In the genomic region with DNA sequence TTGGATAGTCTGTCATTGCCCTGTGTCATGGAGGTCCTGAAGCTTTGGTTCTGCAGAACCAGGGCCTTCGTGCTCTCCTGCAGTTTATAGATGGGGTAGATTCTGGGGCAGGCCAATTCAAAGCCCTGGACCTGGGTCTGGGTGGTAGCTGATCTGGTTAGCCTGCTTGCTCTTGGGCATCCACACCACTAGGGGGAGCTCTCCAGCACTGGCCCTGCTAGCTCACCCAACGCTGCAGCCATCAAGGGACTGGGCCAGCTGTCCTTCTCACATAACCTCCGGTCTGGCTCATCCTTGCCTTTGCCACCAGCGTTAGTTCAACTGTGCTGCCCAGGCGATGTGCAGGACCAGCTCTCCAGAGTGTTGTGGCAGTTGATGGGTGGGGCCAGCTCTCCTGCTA, we compare ENCODE assay signal across 13 mouse cellular contexts. TPM values are rescaled to one million over a fixed set of nuclear protein-coding genes. Genes with fewer than 3 reads are reported as not detected.
DNase-seq lines count a peak whose midpoint lies in the region; ATAC-seq and TF ChIP-seq lines count a peak whose summit lies in the region.
"Had no signal": no experiment of that assay in that cellular context is flagged by ENCODE, and none has a peak within 500 bp of the region (broad histone marks: within the 10 kb centered on the region; RNA-seq: fewer than 3 reads in every experiment).

No protein-coding gene starts in this region.

- no peak overlapping the region for H3K4me3 ChIP-seq in lung, embryonic 14.5 days (ENCODE audit: low read depth, low read length)
- no peak overlapping the region for H3K4me3 ChIP-seq in ES-Bruce4 (ENCODE audit: low read depth, low read length)
- no peak overlapping the region for H3K4me3 ChIP-seq in liver, adult 2 months (ENCODE audit: insufficient read depth, low read depth, low read length)
- no peak overlapping the region for H3K4me3 ChIP-seq in forebrain, embryonic 13.5 days
- H3K4me3 ChIP-seq: forebrain, embryonic 10.5 days; hindbrain, embryonic 10.5 days; kidney, embryonic 15.5 days; midbrain, embryonic 15.5 days had no signal

- 83% methylated on average over 5 of the region's 5 CpGs for WGBS in lung, embryonic 14.5 days
- 97% methylated on average over 5 of the region's 5 CpGs for WGBS in liver, adult 2 months
- 84% methylated on average over 5 of the region's 5 CpGs for WGBS in forebrain, embryonic 13.5 days

- TF ChIP-seq POLR2A in ES-Bruce4 (IDR thresholded peaks at IDR 0.05; ENCODE audit: insufficient read depth, low read length): no peak
- no peak for TF ChIP-seq POLR2A in liver, adult 2 months (IDR thresholded peaks at IDR 0.05; ENCODE audit: extremely low read depth, insufficient read depth, low read length)

- no peaks in the 10 kb centered on the region for H3K27me3 ChIP-seq in lung, embryonic 14.5 days (ENCODE audit: insufficient read depth, low read length)
- H3K27me3 ChIP-seq in ES-Bruce4 (ENCODE audit: control insufficient read depth, insufficient read depth, low read length, poor library complexity, severe bottlenecking): no peaks in the 10 kb centered on the region
- H3K27me3 ChIP-seq in liver, adult 2 months (ENCODE audit: control insufficient read depth, insufficient read depth, low read length): no peaks in the 10 kb centered on the region
- no peaks in the 10 kb centered on the region for H3K27me3 ChIP-seq in forebrain, embryonic 13.5 days
- H3K27me3 ChIP-seq: kidney, embryonic 15.5 days had no signal

- peak; percentile 10 for DNase-seq in gastrocnemius, postnatal 14 days
- no peak for DNase-seq in gastrocnemius, adult 18-20 months (ENCODE audit: low spot score)
- no peak for DNase-seq in lung, embryonic 14.5 days
- DNase-seq in lung, postnatal 10 days: no peak
- no peak for DNase-seq in liver, adult 2 months (ENCODE audit: extremely low read depth, low read depth, low spot score)
- no peak for DNase-seq in gastrocnemius, adult 8-10 months (ENCODE audit: low spot score in 2 of 2)

- no peak overlapping the region for H3K4me2 ChIP-seq in lung, embryonic 14.5 days
- no peak overlapping the region for H3K4me2 ChIP-seq in forebrain, embryonic 13.5 days
- H3K4me2 ChIP-seq: kidney, embryonic 15.5 days; midbrain, embryonic 15.5 days had no signal

- intact Hi-C loops in gastrocnemius, postnatal 14 days (cut with DNase I; ENCODE audit: low total_unique reads): no loop called here

- H3K79me2 ChIP-seq in liver, adult 2 months (ENCODE audit: control insufficient read depth, insufficient read depth, low read length): no peaks in the 10 kb centered on the region

- no peaks in the 10 kb centered on the region for H3K4me1 ChIP-seq in lung, embryonic 14.5 days (ENCODE audit: insufficient read depth)
- peaks cover 2% of the 10 kb centered on the region for H3K4me1 ChIP-seq in ES-Bruce4 (ENCODE audit: control insufficient read depth, insufficient read depth, low read length)
- H3K4me1 ChIP-seq in liver, adult 2 months (ENCODE audit: control insufficient read depth, insufficient read depth, low read length): peaks cover 5% of the 10 kb centered on the region; the same call in 1 of the 2 replicates
- peaks cover 8% of the 10 kb centered on the region for H3K4me1 ChIP-seq in forebrain, embryonic 13.5 days
- H3K4me1 ChIP-seq: midbrain, embryonic 15.5 days had no signal

- no peak for ATAC-seq in lung, embryonic 14.5 days (ENCODE audit: insufficient read depth)
- ATAC-seq in forebrain, embryonic 13.5 days: no peak
- ATAC-seq: activated CD4-positive, CD25-positive, alpha-beta regulatory T cell, adult 4 months; midbrain, embryonic 15.5 days had no signal

- peak; percentile 53 for TF ChIP-seq CTCF in lung, embryonic 14.5 days (IDR thresholded peaks at IDR 0.05; ENCODE audit: low read depth)
- TF ChIP-seq CTCF in ES-Bruce4 (IDR thresholded peaks at IDR 0.05; ENCODE audit: low read depth, low read length): peak; percentile 64
- TF ChIP-seq CTCF in liver, adult 2 months (IDR thresholded peaks at IDR 0.05; ENCODE audit: low read depth, low read length): peak; percentile 80

- TF ChIP-seq EP300 in ES-Bruce4 (IDR thresholded peaks at IDR 0.05; ENCODE audit: insufficient read depth, low read depth, low read length): no peak

- no peaks in the 10 kb centered on the region for H3K9me3 ChIP-seq in lung, embryonic 14.5 days (ENCODE audit: low read depth, low read length)
- no peaks in the 10 kb centered on the region; the same call in 1 of the 2 replicates for H3K9me3 ChIP-seq in ES-Bruce4 (replicated peaks; ENCODE audit: control insufficient read depth, insufficient read depth, low read length, poor library complexity, severe bottlenecking)
- H3K9me3 ChIP-seq in forebrain, embryonic 13.5 days (replicated peaks): no peaks in the 10 kb centered on the region
- H3K9me3 ChIP-seq: forebrain, embryonic 10.5 days; hindbrain, embryonic 10.5 days; kidney, embryonic 15.5 days; midbrain, embryonic 15.5 days had no signal

- H3K9ac ChIP-seq in lung, embryonic 14.5 days: no peak overlapping the region
- H3K9ac ChIP-seq in ES-Bruce4 (ENCODE audit: low read depth, poor library complexity, severe bottlenecking): no peak overlapping the region
- no peak overlapping the region for H3K9ac ChIP-seq in liver, adult 2 months (ENCODE audit: low read depth, low read length)
- H3K9ac ChIP-seq in forebrain, embryonic 13.5 days: no peak overlapping the region
- H3K9ac ChIP-seq: kidney, embryonic 15.5 days; midbrain, embryonic 15.5 days had no signal

- H3K36me3 ChIP-seq in lung, embryonic 14.5 days (ENCODE audit: insufficient read depth): no peaks in the 10 kb centered on the region
- H3K36me3 ChIP-seq in ES-Bruce4 (ENCODE audit: control insufficient read depth, insufficient read depth, low read length, poor library complexity, severe bottlenecking): no peaks in the 10 kb centered on the region
- H3K36me3 ChIP-seq in liver, adult 2 months (ENCODE audit: control insufficient read depth, insufficient read depth, low read length): no peaks in the 10 kb centered on the region
- no peaks in the 10 kb centered on the region for H3K36me3 ChIP-seq in forebrain, embryonic 13.5 days (ENCODE audit: poor library complexity, severe bottlenecking)
- H3K36me3 ChIP-seq: forebrain, embryonic 10.5 days; hindbrain, embryonic 10.5 days; kidney, embryonic 15.5 days; midbrain, embryonic 15.5 days had no signal

- no peak overlapping the region for H3K27ac ChIP-seq in lung, embryonic 14.5 days (ENCODE audit: low read depth)
- no peak overlapping the region for H3K27ac ChIP-seq in ES-Bruce4 (ENCODE audit: insufficient read depth, low read length)
- H3K27ac ChIP-seq in liver, adult 2 months (replicated peaks; ENCODE audit: insufficient read depth, low read depth, low read length): no peak overlapping the region
- no peak overlapping the region for H3K27ac ChIP-seq in forebrain, embryonic 13.5 days
- H3K27ac ChIP-seq: forebrain, embryonic 10.5 days; hindbrain, embryonic 10.5 days; kidney, embryonic 15.5 days; midbrain, embryonic 15.5 days had no signal

RNA-seq across cellular contexts. Expression of a gene that starts 18.8 kb away (rescaled TPM):
- total RNA-seq in gastrocnemius, postnatal 14 days (2021): 10 to 100 TPM; 91.5 to 95.0 TPM
- 100 to 1,000 TPM in 1 of 2 experiments, 10 to 100 TPM in 1; 97.6 to 106 TPM for total RNA-seq in gastrocnemius, adult 18-20 months (2021)
- polyA plus RNA-seq in lung, embryonic 14.5 days (2014; fragmentation: Nextera tagmentation; extraction: Ambion mirVana): 424 and 430 TPM in 2 replicates
- polyA plus RNA-seq in ES-Bruce4 (2011; ENCODE audit: insufficient read depth, insufficient read length, low read depth, missing spikeins): 239 and 249 TPM in 2 replicates
- total RNA-seq in liver, adult 2 months (2014; rRNA removed): 189 and 194 TPM in 2 replicates
- polyA plus RNA-seq in liver, adult 2 months (2012; rRNA removed): 88.9 and 96.5 TPM in 2 replicates
- 482 and 494 TPM in 2 replicates for polyA plus RNA-seq in forebrain, embryonic 13.5 days (2015; fragmentation: Nextera tagmentation; extraction: Ambion mirVana)
- 100 to 1,000 TPM in 1 of 4 experiments, 10 to 100 TPM in 3; 90.7 to 104 (median 96.9) TPM for total RNA-seq in gastrocnemius, adult 8-10 months (2022)

RNA-seq across cellular contexts. Expression of a gene that starts 40.2 kb away (rescaled TPM):
- total RNA-seq in gastrocnemius, postnatal 14 days (2021): 10 to 100 TPM; 29.2 to 37.5 TPM
- total RNA-seq in gastrocnemius, adult 18-20 months (2021): 10 to 100 TPM; 21.6 to 26.4 TPM
- polyA plus RNA-seq in lung, embryonic 14.5 days (2014; fragmentation: Nextera tagmentation; extraction: Ambion mirVana): 129 and 135 TPM in 2 replicates
- 112 and 121 TPM in 2 replicates for polyA plus RNA-seq in ES-Bruce4 (2011; ENCODE audit: insufficient read depth, insufficient read length, low read depth, missing spikeins)
- total RNA-seq in liver, adult 2 months (2014; rRNA removed): 79.1 and 82.7 TPM in 2 replicates
- polyA plus RNA-seq in liver, adult 2 months (2012; rRNA removed): 20.3 and 20.9 TPM in 2 replicates
- 84.1 and 94.3 TPM in 2 replicates for polyA plus RNA-seq in forebrain, embryonic 13.5 days (2015; fragmentation: Nextera tagmentation; extraction: Ambion mirVana)
- total RNA-seq in gastrocnemius, adult 8-10 months (2022): 10 to 100 TPM; 20.2 to 24.6 (median 22.5) TPM
